Mouse (Mus musculus) right cerebral cortex, postnatal 36 days (tissue): ENCODE data around the gene Tuba1b.
A peak's percentile ranks its signal among the peaks of the same experiment; 100 is the strongest.

Source experiments
- DNase-seq, 2 experiments: peaks; one replicate each; pipeline ENCODE4 v3.0.0; 2022; ENCODE audit warnings: low spot score in 2 of 2, mixed read lengths in 1 of 2

Tuba1b gene

DNA sequence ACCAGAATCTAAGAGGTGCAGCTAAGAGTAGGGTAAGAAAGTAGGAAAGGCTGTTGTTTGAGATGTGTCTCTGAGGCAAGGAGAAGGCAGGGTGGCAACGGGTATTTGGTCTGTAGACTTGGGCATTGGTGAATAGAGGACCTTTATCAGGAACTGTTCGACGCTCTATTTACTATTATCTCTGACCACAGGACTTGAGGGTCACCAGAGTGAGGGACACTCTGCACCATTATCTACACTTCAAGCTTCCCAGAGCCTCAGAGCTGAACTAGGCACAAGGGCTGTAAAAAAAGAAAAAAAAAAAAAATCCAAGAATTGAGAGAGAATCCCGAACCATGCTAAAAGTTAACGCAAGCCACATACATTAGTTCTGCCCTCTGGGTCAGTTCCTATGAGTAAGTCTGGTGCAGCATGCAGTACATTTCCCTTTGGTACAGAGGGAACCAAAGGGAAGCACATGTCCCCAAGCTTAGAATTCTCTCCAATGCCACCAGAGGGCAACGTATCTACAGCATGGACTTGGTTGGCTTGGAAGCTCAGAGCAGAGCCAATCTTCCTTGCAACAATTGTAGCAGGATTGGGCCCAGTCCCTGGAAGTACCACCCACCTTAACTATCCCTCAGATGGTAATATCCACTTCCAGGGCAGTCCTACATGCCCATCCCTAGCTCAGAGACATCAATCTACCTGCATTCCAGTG is 42.3 kb downstream of the Tuba1b start:
- peak in 1 of 2 experiments; percentile 59 for DNase-seq

GRCm38 (mm10) chr15:98891198-98891742 is 43.1 kb downstream of the Tuba1b start:
- no peak for DNase-seq

DNA sequence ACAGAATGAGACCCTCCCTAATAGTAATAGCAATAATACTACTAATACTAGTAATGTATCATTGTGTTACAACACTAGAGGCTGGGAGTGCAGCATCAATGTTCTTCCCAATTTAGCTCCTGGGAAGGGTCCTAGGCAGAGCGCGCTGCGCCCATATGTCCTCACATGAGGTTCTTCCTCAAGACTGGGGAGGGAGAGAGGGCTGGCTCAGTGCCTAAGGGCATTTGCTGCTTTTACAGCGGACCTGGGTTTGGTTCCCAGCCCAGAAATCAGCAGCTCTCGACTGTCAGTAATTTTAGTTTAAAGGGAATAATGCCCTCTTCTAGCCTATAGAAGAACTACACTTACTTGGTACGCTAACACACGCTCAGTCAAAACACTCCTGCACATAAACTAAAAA is 46.8 kb downstream of the Tuba1b start:
- DNase-seq: no peak

- no peak for DNase-seq
These were observed 47.5 kb downstream of the Tuba1b start for GRCm38 (mm10) chr15:98886667-98887387.

- no peak for DNase-seq
These were observed 50.3 kb downstream of the Tuba1b start for GRCm38 (mm10) chr15:98884106-98884505.

- DNase-seq: no peak
These were observed 50.7 kb downstream of the Tuba1b start for GRCm38 (mm10) chr15:98883661-98884060.

GRCm38 (mm10) chr15:98881656-98882008 is 52.7 kb downstream of the Tuba1b start:
- no peak for DNase-seq
